Mouse (Mus musculus): ENCODE measurements at regions not wholly inside any gene's neighbourhood (a gene's known extent, or its start where the extent isn't known, plus 50 kb on each side); places are given as distances from the start of the nearest gene placed in this dataset.

GRCm38 (mm10) chr10:71485063-71485762, 137.7 kb downstream of the Ipmk start:
- DNase-seq (ENCODE audit: low spot score in 2 of 2): no peak

GRCm38 (mm10) chr10:71489791-71490190, 142.2 kb downstream of the Ipmk start:
- DNase-seq (ENCODE audit: low spot score in 2 of 2): no peak

DNA sequence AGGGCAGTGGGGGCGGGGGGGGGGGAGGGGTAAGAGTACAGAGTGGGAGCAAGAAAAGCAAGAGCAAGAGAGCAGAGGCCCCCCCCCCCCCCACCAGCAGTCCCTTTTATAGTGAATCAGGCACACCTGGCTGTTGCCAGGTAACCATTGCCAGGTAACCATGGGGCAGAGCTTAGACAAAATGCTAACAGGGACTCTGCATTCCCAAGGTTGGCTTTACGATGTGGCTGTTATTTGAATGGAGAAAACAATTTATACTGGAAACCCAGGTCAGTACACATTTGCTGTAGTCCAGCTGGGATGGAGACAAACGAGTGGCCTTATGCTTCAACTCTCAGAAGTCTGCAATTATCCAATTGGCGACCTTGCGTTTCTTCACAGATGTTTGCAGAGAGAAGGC, 154.5 kb downstream of the Ipmk start:
- DNase-seq (ENCODE audit: low spot score in 2 of 2): no peak

DNA sequence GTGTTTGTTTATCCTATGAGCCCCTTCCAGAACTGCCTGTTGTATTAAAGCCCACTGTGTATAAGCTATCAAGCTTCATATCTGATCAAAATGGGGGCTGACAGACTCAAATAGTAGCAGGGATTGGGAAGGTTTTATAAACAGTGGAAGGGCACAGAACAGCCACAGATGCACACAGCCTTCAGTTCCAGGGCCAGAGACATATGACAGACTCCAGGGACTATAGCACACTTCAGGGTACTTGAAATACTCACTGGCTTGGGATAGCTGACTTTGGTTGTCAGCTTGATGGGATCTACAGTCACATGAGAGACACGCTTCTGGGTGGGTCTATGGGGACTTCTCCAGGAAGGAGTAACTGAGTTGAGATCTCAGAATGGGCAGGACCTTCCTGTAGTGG, 156.7 kb downstream of the Ipmk start:
- no peak for DNase-seq (ENCODE audit: low spot score in 2 of 2)

DNA sequence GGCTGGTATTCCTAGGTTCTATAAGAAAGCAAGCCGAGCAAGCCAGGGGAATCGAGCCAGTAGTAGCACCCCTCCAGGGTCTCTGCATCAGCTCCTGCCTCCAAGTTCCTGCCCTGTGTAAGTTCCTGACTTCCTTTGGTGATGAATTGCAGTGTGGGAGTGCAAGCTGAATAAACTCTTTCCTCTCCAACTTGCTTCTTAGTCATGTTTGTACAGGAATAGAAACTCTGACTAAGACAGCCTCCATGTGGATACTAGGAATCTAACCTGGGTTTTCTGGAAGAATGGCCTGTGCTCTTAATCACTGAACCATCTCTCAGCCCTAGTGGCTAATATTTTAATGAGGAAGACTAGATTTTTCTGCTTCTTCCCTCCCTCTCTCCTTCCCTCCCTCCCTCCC, 177.7 kb downstream of the Ipmk start:
- DNase-seq (ENCODE audit: low spot score in 2 of 2): no peak

- DNase-seq (ENCODE audit: low spot score in 2 of 2): no peak
These were observed 186.2 kb downstream of the Ipmk start for GRCm38 (mm10) chr10:71533759-71534158.

DNA sequence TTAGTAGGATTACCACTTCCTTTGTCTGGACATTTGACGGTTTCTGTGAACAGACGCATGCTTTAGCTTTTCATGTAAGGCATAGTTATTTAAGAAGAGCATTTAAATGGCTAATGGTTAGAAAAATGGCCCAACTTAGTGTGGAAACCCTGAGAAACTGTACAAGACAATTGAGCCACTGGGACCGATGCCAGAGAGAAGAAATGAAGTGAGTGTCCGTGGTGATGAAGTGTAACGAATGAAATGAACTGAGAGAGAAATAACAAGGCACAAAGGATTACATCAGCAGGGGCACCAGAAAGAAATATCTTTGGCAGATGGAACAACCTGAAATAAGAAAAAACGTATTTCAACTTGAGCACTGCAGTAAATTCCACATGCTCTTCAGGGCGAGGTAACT, 197.9 kb downstream of the Ipmk start:
- no peak for DNase-seq (ENCODE audit: low spot score in 2 of 2)

- DNase-seq (ENCODE audit: low spot score in 2 of 2): no peak
These were observed 198.9 kb downstream of the Ipmk start for GRCm38 (mm10) chr10:71546507-71546906.

DNA sequence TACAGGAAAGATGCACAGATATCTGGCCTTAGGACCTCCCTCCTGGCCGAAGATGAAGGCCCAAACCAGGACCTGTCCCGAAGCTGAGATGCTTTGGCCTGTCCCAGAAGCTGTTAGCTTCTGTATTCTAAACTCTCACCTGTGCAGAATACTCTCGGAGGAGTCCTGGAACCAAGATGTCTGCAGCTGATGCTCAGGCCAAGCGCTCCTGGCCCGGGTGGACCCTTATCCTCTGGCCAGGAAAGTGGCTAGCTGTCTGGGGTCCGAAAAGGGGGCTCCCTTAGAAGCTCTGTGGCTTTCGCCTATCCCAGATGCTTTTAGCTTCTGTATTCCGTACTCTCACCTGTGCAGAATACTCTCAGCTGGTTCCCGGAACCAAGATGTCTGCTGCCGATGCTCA, 236.2 kb downstream of the Ipmk start:
- no peak for DNase-seq (ENCODE audit: low spot score in 2 of 2)

DNA sequence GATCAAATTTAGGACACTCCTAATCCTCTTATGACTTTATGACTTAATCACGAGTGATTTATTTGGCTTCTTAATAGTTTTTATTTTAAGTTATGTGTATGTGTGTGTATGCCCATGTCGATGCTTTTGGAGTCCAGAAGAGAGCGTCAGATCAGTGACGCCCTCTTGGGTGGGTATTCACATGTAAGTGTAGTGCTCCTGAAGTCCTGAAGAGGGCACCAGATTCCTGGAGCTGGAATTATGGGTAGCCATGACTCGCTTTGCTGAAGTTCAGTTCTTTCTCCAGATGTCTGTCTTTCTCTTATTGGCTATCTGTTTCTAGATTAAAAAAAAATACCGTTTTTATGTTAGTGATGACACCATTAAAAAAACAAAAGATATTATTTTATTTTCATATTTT, 251.0 kb downstream of the Ipmk start:
- no peak for DNase-seq (ENCODE audit: low spot score in 2 of 2)

GRCm38 (mm10) chr10:71613736-71614135, 266.2 kb downstream of the Ipmk start:
- DNase-seq (ENCODE audit: low spot score in 2 of 2): no peak

DNA sequence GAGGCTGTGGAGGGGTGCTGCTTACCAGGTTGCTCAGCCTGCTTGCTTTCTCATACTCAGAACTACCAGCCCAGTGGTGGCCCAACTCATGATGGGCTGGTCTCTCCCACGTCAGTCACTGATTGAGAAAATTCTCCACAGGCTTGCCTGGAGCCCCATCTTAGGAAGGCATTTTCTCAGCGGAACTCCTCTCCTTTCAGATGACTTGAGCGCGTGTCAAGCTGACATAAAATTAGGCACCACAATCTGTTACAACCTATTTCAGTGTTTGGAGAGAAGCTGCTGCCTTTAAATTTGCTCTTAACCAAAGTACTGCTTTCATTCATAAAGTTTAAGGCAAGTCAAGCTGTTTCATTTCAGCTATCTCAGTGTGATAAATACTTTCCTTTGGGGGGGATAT, 269.6 kb downstream of the Ipmk start:
- DNase-seq (ENCODE audit: low spot score in 2 of 2): peak; percentile 2 to 33

DNA sequence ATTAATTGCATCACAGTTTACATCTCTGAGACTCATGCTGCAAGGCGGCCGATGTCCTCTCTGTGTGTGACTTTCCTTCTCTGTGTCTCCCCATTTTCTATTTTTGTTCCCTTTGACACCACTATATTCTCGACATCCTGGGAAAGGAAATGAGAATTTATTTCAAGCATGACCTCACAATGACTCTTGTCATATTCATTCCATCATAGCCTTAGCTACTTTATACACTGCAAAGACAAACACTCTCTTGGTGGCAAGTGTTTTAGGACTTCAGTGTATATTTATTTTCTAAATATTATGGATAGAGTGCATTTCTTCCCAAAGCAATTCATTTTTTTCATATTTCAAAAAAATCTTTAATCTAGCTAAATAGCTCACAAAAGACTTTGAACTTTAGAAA, 298.5 kb downstream of the Ipmk start:
- no peak for DNase-seq (ENCODE audit: low spot score in 2 of 2)

DNA sequence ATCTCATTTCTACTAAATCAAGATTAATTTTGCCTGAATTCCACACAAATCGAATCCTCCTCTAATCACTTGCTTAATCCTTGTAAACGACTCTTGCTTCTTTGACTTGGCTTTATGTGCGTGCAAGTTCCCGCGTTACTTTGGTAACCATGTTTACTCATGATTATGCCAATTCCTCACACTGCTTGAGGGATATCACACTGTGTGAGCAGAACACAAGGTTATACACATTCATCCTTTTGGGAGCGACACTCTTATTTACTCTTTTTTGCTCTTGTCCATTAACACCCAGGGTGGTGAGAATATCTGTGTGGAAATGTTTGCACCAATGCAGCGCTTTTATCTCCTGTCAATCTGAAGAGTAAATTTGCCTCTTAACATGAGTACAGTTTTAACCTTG, 310.0 kb downstream of the Ipmk start:
- no peak for DNase-seq (ENCODE audit: low spot score in 2 of 2)

GRCm38 (mm10) chr10:71663545-71663944, 316.0 kb downstream of the Ipmk start:
- DNase-seq (ENCODE audit: low spot score in 2 of 2): peak in 1 of 2 experiments; percentile 1

DNA sequence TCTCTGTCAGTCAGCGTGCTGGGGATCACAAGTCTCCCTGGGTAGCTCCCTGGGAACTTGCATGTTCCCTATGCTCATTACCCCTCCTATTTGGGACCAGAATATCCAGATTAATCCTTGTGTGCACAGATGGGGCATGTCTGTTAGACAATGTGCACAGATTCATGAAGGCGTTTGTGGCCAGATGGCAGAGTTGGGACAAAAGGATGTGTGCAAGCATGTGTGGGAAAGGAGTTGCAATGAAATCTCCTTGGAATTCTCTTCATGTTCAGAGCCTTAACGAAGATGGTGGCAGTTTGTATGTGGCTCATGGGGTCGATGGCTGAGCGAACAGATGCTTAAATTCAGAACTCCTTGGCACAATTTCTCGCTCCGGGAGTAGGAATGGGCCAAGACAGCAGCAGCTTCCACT, 319.6 kb downstream of the Ipmk start:
- DNase-seq (ENCODE audit: low spot score in 2 of 2): peak; percentile 26 to 43

GRCm38 (mm10) chr10:71679240-71679639, 331.7 kb downstream of the Ipmk start:
- DNase-seq (ENCODE audit: low spot score in 2 of 2): no peak

DNA sequence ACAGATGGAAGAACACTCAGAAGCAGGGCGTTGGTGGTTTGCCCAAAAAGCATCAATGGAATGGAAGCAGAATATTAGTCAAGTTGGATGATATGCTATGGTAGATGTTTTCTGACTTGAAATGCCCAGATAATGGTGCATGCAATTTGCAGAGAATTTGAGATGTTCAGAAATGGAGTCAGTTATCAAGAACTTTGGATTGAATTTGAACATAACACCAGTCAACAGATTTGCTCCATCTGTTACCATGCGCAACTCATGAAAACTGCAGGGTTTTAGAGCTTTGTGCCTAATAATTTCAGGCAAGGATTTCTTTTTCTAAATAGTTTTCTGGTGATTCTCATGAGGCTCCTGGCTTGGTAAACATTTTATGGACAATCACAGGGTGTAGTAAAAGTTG, 365.9 kb downstream of the Ipmk start:
- DNase-seq (ENCODE audit: low spot score in 2 of 2): no peak

DNA sequence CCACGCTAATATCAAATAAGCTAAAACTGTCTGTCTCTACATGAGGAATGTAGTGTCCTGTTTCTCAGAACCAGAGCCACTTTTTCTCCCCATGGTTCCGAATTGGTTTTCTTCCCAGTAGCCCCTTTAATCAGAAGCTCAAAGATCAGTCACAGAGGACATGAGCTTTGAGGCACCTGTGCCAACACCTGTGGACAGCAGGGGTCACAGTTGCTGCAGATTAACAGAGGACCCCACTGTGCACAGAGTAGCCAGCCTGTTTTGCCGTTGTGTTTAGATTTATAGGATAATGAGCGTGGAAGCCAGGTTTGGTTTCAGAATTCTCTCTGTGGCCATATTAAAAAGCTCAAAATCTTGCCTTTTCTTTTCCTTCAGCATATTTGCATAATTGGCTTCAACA, 380.2 kb downstream of the Ipmk start:
- DNase-seq (ENCODE audit: low spot score in 2 of 2): no peak

GRCm38 (mm10) chr10:71733821-71734220, 386.3 kb downstream of the Ipmk start:
- DNase-seq (ENCODE audit: low spot score in 2 of 2): no peak

GRCm38 (mm10) chr10:71734481-71734880, 386.9 kb downstream of the Ipmk start:
- no peak for DNase-seq (ENCODE audit: low spot score in 2 of 2)

DNA sequence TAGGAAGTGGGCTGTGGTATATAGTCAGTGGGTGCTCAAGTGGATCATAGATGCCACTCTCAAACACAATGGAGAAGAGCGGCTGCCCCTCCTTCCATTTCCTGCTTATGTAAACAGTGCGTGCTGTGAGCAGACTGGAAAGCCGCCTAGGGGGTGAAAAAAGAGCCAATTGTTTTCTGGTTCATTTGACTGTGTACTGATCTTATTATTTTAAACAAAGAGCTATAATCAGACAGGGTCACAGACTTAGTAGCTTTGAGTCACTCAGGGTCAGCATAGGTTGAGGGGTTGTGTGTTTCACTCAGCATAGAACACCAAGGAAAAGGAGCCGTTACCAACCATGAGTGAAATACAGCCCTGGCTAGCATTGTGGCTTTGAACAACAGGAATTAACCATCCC, 390.7 kb downstream of the Ipmk start:
- no peak for DNase-seq (ENCODE audit: low spot score in 2 of 2)

GRCm38 (mm10) chr10:71748557-71749493, 401.3 kb downstream of the Ipmk start:
- no peak for DNase-seq (ENCODE audit: low spot score in 2 of 2)

Measured in right cerebral cortex, postnatal 36 days (tissue).